Mouse (Mus musculus) lung, postnatal 36 days (tissue): ENCODE results near the gene Cux2.

Experiments
- DNase-seq: peaks from one replicate; pipeline ENCODE4 v3.0.0; 2022; ENCODE audit warnings: mixed read lengths

The Cux2 gene

GRCm38 (mm10) chr5:121834991-121835747 is 214.7 kb downstream of the Cux2 start:
- DNase-seq, result peak; percentile 56

DNA sequence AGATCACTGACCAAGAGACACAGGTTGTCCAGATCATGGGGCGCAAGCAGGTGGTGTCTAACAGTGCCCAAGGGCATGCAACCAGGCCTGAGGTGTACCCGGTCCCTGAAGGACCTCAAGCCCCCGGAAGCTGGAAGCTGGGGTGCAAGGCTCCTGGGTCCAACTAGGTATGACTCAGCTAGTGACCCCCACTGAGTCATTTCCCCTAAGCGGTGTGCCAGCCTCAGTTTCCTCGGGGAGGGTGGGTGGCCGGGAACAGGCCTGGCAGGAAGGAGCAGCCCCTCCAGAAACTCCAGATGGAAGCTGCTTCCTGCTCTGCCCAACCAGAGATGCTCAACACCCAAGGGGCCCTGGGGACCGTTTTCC is 215.7 kb downstream of the Cux2 start:
- no peak for DNase-seq

DNA sequence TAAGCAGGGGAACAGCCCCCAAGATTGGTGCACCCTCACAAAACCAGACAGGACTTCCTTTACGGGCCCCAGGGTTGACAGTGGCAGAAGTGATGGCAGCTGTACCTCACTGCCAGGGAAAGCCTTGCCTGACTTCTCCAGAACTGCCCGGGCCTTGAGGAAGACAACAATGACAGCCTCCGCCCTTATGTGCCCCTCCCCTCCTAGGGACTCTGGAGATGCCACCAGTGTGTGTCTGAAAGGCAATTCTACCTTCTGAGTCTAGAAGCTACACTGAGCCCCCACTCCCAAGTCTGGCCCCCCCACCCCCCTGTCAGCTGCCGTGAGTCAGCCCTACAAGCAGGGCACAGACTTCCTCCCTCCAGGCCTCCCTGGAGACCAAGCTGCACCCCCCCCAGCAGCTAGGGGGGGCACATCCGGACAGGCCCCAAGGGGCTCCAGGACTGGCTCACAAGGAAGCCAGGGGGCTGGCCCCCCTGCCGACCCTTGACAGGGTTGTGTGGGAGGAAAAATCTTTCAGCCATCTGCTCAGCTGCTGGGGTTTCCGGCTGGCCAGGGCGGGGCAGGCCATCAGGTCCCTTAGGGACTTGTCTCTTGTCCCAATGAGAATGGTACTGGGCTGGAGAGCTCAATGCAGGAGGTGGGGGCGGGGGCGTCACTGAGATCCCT is 216.2 kb downstream of the Cux2 start:
- DNase-seq, result peak; percentile 84

DNA sequence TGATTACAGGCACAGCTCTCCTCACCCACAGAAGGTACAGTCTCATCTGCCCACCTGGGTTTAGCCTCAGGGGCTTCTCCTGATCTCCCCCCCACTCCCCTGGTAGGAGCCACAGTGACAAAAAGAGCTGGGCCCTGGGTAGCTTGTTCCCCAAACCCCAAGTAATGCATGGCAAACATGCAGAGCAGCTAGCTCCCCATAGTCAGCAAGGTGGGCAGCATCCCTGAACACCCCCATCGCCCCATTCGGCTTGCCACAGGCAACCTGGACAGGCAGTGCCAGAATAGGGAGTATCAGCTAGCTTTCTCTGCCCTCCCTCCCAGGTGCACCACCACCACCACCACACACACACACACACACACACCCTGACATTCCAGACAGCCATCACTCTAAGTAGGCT is 216.7 kb downstream of the Cux2 start:
- DNase-seq, result no peak

- DNase-seq, result peak; percentile 45
These were observed 217.3 kb downstream of the Cux2 start for GRCm38 (mm10) chr5:121832376-121833155.

DNA sequence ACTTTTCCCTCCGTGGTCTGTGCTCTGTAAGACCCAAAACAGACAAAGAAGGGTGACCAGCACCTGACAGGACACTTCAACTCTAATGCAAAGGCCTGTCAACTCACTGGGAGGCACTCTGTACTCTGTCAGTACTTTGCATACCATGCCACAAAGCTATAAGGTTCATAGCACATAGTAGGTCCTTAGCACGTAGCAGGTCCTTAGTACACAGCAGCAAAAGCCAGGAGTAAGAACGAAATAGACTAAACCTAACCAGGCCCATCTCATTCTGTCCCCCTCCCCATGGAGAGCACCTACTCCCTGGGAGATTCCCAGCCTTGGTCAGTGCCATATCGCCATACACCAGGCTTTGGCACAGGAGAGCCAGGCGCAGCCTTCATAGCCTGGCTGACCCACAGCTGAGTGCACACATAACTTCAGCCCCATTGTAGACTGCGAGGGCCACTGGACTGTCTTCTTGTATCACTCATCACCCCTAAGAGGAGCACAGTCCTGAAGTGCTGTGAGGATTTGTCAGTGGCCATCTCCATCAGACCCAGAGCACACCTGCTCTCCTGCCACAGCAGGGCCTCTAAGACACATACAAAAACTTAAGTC is 218.8 kb downstream of the Cux2 start:
- no peak for DNase-seq

GRCm38 (mm10) chr5:121828491-121829432 is 221.1 kb downstream of the Cux2 start:
- no peak for DNase-seq

GRCm38 (mm10) chr5:121827876-121828275 is 222.0 kb downstream of the Cux2 start:
- no peak for DNase-seq

- DNase-seq, result no peak
These were observed 224.3 kb downstream of the Cux2 start for GRCm38 (mm10) chr5:121825606-121826005.

DNA sequence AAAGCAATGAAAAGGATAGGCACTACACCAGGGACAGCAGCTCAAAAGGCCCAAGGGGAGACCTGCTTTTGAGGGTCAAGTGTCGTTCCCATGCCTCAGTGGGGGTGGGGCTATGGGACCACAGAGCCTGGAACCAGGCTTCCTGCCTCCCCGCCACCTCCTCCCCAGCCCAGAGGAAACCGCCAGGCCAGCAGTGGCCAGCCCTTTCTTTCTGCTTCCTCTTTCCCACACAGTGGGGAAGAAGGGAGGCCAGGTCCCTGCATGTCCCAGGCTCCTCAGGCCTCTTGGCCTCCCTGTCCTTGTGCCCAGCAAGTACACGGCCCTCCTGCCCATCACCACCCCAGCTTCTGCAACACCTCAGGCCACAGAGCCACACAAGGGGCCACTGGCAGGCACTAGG is 225.8 kb downstream of the Cux2 start:
- DNase-seq, result peak; percentile 68

- DNase-seq, result no peak
These were observed 226.2 kb downstream of the Cux2 start for GRCm38 (mm10) chr5:121823668-121824067.

DNA sequence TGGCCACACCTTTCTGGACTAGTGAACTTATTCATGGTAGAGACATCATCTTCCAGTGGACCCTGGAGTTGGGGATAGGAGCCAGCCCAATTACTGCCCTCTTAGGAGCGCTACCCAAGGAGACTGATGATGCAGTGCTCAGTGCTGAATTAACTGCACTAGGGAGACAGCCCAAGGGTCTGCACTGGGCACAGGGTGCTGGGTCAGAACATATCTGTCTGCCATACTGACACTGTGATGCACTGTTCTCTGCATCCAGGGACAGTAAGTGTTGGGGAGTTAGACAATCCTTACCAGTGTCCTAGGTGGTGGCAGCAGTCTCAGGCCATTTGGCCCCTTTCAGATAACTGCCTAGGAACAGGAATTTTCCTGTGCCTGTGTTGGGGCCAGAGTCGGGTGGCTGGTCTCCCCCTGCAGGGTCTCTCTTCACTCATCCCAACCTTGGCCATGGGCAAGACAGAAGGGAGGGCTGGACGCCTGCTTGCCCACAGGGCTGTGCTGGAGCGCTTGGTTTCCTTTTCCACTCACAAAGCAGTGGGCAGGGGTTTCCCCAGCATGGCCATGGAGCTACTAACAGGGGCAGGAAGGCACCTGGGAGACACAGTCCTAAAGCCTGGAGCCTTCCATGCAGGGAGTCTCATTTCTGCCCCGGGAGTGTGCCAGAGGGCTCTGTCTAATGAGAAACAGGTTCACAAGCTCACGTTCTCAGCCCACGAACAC is 227.0 kb downstream of the Cux2 start:
- no peak for DNase-seq

GRCm38 (mm10) chr5:121821552-121821951 is 228.3 kb downstream of the Cux2 start:
- no peak for DNase-seq

DNA sequence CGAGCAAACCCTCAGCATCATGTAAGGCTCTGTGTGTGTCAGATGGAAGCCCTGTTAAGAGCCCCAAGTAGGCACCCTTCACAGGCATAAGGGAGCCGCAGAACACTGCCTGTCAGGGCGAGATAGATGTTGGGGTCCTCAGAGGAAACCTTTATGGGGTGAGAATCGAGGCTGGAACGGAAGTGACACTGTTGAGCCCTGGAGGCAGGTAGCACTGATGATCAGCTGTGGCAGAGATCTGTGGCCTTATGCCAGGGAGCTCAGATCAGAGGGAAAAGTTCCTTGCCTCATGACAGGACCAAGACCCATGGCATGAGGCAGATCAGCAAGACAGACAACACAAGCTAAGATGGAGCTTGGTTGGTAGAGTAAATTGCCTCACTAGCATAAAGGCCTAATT is 228.8 kb downstream of the Cux2 start:
- DNase-seq, result no peak

- DNase-seq, result no peak
These were observed 229.2 kb downstream of the Cux2 start for GRCm38 (mm10) chr5:121820657-121821056.

GRCm38 (mm10) chr5:121820161-121820560 is 229.7 kb downstream of the Cux2 start:
- peak; percentile 59 for DNase-seq

GRCm38 (mm10) chr5:121819559-121819958 is 230.3 kb downstream of the Cux2 start:
- DNase-seq, result no peak

DNA sequence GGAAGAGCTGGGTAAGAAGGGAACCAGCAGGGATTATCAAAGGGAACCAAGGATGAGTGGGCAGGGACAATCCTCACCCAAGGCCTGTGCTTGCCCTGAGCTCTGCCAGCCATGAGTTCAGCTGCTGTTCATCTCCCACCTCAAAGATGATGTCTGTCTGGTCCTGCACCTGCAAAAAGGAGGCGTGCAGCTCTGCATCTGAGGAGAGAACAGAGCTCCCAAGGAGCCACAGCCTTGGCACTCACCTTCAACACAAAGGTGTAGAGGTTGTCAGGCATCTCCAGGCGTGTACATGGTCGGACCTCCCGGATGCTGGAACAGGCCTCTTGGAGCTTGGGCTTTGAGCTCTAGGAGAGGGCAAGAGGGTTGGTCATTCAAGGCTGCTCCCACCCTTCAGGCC is 231.0 kb downstream of the Cux2 start:
- DNase-seq, result no peak

DNA sequence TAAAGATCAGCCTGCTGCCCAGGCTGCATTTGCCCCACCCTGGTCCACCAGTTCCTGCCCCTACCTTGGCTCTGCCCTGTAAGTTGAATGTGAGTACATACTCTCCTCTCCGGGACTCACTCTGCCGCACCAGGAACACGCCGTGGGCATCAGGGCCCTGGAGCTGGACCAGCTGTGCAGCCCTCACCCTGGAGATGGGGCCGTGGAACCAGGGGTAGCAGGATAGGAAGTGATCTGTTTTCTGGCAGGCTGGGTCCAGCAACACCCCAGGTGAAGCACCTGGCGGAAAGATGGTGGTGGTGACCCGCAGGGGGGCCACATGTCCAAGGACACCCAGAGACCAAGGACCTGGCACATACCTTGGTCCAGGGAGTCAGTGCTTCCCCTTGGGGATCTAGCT is 231.5 kb downstream of the Cux2 start:
- DNase-seq, result no peak

DNA sequence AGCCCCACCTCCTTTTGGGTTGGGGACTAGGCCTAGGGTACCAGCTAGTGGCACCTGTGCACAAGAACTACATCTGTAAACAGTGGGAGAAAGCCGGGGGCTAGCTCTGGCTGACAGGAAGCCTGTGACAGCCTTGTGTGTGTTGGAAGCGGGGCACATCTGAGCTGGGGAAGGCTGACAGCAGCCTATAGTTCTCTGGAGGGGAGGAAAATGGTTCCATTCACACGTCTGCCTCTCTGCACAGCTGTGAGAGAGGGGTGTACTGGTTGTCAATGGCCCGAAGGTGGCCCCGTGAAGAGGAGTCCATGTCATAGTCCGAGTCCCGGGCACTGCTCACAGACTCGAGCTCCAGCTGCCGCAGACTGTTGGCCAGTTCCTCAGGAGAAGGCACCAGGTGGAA is 232.4 kb downstream of the Cux2 start:
- DNase-seq, result no peak

GRCm38 (mm10) chr5:121816611-121817010 is 233.3 kb downstream of the Cux2 start:
- DNase-seq, result no peak
